Mouse (Mus musculus) hematopoietic stem cell, adult 5-6 weeks (primary cell): ENCODE data around the gene Pola1. TPM values are rescaled to one million over a fixed set of nuclear protein-coding genes. Genes with fewer than 3 reads are reported as not detected.

Experiments used
- total RNA-seq: library from RNA; stranded (forward); fragments of 172-1452, 232-1000 nt; gene quantifications from 2 replicates; pipeline ENCODE4 v1.2.3, GENCODE M21; 2017

Gene Pola1
- total RNA-seq, 1 experiment from 2014 or later: 133 TPM

Other genes with a start within 250 kb of the Pola1 start
- gene Pcyt1b, start 22.7 kb upstream of the Pola1 start, total RNA-seq: 4.4 and 8.0 TPM in 2 replicates
- 64.9 and 83.6 TPM in 2 replicates for gene Pdk3, start 200.0 kb upstream of the Pola1 start, total RNA-seq